Mouse (Mus musculus) liver, adult 2 months (tissue): Measurements from ENCODE around the gene Camk2g. TPM values are rescaled to one million over a fixed set of nuclear protein-coding genes. Genes with fewer than 3 reads are reported as not detected.

Source experiments
- DNase-seq: peaks from one replicate; pipeline ENCODE4 v3.0.0-alpha.2; 2011; ENCODE audit warnings: low read depth, low spot score; ENCODE audit errors: extremely low read depth
- H3K27ac ChIP-seq: fragments of 200-500 bp; replicated peaks from 2 replicates; pipeline ENCODE4 v1.5.1; 2012; ENCODE audit warnings: low read depth, mild to moderate bottlenecking, control low read depth, inconsistent platforms, low read length; ENCODE audit not compliant: insufficient read depth
- H3K27me3 ChIP-seq: fragments of 200-500 bp; 2 replicates; pipeline ENCODE4 v1.6.1; 2012; ENCODE audit warnings: mild to moderate bottlenecking, moderate library complexity, low read length, inconsistent platforms; ENCODE audit not compliant: control insufficient read depth, insufficient read depth
- H3K36me3 ChIP-seq: fragments of 200-500 bp; 2 replicates; pipeline ENCODE4 v1.6.1; 2012; ENCODE audit warnings: low read length, inconsistent platforms; ENCODE audit not compliant: control insufficient read depth, insufficient read depth
- H3K4me1 ChIP-seq: fragments of 200-500 bp; 2 replicates; pipeline ENCODE4 v1.6.1; 2011; ENCODE audit warnings: low read length; ENCODE audit not compliant: control insufficient read depth, insufficient read depth
- H3K4me3 ChIP-seq: fragments of 200-500 bp; 2 replicates; pipeline ENCODE4 v1.5.1; 2011; ENCODE audit warnings: low read depth, mild to moderate bottlenecking, control low read depth, low read length, moderate library complexity; ENCODE audit not compliant: insufficient read depth
- H3K79me2 ChIP-seq: fragments of 200-500 bp; 2 replicates; pipeline ENCODE4 v1.6.1; 2012; ENCODE audit warnings: inconsistent platforms, mild to moderate bottlenecking, low read length, moderate library complexity; ENCODE audit not compliant: control insufficient read depth, insufficient read depth
- H3K9ac ChIP-seq: fragments of 200-500 bp; 2 replicates; pipeline ENCODE4 v1.6.1; 2012; ENCODE audit warnings: low read depth, mild to moderate bottlenecking, control low read depth, inconsistent platforms, low read length
- CTCF ChIP-seq: fragments of 200-500 bp; IDR thresholded peaks from 2 replicates; pipeline ENCODE4 v1.5.1; 2011; ENCODE audit warnings: low read depth, low read length, control low read depth
- POLR2A ChIP-seq: fragments of 200-500 bp; IDR thresholded peaks from 2 replicates; pipeline ENCODE4 v1.6.1; 2011; ENCODE audit warnings: low read length, control low read depth; ENCODE audit not compliant: insufficient read depth; ENCODE audit errors: extremely low read depth
- WGBS: fragments of 180-500 bp; shearing (Covaris S2); methylation state at CpG from one replicate; pipeline ENCODE4 v1.1.7; 2018; 5-methylcytosine and 5-hydroxymethylcytosine counted together
- polyA plus RNA-seq: library from polyadenylated mRNA; depleted of rRNA; stranded (reverse); fragments of >200 nt; gene quantifications from 2 replicates; pipeline ENCODE4 v1.2.3, GENCODE M21; 2012
- total RNA-seq: library from RNA; depleted of rRNA; stranded (reverse); fragments of >200 nt; gene quantifications from 2 replicates; pipeline ENCODE4 v1.2.3, GENCODE M21; 2014

Gene Camk2g
- total and polyA plus RNA-seq, 2 experiments, result 7.9 TPM

DNA sequence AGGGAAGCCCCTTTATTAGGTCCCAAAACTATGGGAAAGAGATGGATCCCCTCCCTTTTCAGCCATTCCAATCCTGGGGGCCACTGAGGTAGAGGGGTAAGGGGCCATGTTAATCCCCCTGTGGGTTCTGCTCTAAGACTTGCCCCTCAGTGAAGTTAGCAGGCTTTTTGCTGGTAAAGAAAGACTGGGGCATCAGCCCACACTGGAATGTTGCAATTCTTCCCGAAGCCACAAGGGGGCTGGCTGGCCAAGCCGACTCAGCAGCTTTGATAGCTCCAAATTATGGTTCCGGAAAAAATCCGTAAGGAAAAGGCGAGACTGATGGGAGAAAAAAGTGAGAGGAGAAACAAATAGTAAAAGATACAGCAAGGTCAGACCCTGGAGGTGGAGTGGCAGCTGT, 69.8 kb downstream of the Camk2g start:
- Histone ChIP-seq H3K4me1 (no peaks in the 10 kb centered on the region), H3K9ac (no peak overlapping the region), H3K27ac (no peak overlapping the region), H3K27me3 (no peaks in the 10 kb centered on the region), H3K36me3 (peaks cover 62% of the 10 kb centered on the region), H3K4me3 (no peak overlapping the region), H3K79me2 (no peaks in the 10 kb centered on the region)
- DNase-seq, result peak; percentile 30
- no peak for TF ChIP-seq POLR2A
- TF ChIP-seq CTCF, result peak; percentile 86
- WGBS, result 18% methylated on average over 5 of the region's 5 CpGs

- no peak overlapping the region for H3K9ac ChIP-seq
- H3K36me3 ChIP-seq, result peaks cover 62% of the 10 kb centered on the region
- 90% methylated on average over 12 of the region's 12 CpGs for WGBS
- H3K4me1 ChIP-seq, result no peaks in the 10 kb centered on the region
- no peak overlapping the region for H3K27ac ChIP-seq
- no peak for DNase-seq
- TF ChIP-seq CTCF (no peak), POLR2A (no peak)
- no peaks in the 10 kb centered on the region for H3K79me2 ChIP-seq
- no peaks in the 10 kb centered on the region for H3K27me3 ChIP-seq
- no peak overlapping the region for H3K4me3 ChIP-seq
These were observed 70.9 kb downstream of the Camk2g start for GRCm38 (mm10) chr14:20723006-20723405.

GRCm38 (mm10) chr14:20721371-20721770, 72.5 kb downstream of the Camk2g start:
- 88% methylated on average over 4 of the region's 4 CpGs for WGBS
- DNase-seq, result no peak
- peaks cover 63% of the 10 kb centered on the region for H3K36me3 ChIP-seq
- H3K27ac ChIP-seq, result no peak overlapping the region
- H3K9ac ChIP-seq, result no peak overlapping the region
- H3K4me1 ChIP-seq, result no peaks in the 10 kb centered on the region
- TF ChIP-seq POLR2A, result no peak
- TF ChIP-seq CTCF, result no peak
- no peaks in the 10 kb centered on the region for H3K79me2 ChIP-seq
- H3K4me3 ChIP-seq, result no peak overlapping the region
- no peaks in the 10 kb centered on the region for H3K27me3 ChIP-seq

- 94% methylated on average over 12 of the region's 12 CpGs for WGBS
- no peaks in the 10 kb centered on the region for H3K79me2 ChIP-seq
- no peak overlapping the region for H3K27ac ChIP-seq
- H3K4me1 ChIP-seq, result no peaks in the 10 kb centered on the region
- DNase-seq, result no peak
- H3K27me3 ChIP-seq, result no peaks in the 10 kb centered on the region
- peaks cover 65% of the 10 kb centered on the region for H3K36me3 ChIP-seq
- no peak for TF ChIP-seq POLR2A
- TF ChIP-seq CTCF, result no peak
- H3K9ac ChIP-seq, result no peak overlapping the region
- no peak overlapping the region for H3K4me3 ChIP-seq
These were observed 74.1 kb downstream of the Camk2g start for GRCm38 (mm10) chr14:20719767-20720166.

DNA sequence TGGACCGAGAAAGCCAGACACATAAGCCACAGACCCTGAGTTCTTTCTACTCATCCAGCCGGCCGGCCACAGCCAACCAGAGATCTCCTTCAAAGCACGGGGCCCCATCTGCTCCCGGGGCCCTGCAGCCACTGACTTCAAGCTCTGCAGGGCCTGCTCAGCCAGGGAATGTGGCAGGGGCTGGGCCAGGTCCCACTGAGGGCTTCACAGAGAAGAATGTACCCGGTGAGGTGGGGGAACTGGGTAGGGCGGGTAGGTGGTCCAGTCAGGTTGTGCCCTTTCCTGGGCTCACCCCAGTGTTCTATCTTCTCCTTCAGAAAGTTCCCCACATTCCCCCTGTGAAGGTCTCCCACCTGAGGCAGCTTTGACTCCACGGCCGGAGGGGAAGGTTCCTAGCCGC, 75.4 kb downstream of the Camk2g start:
- WGBS, result 93% methylated on average over 10 of the region's 10 CpGs
- Histone ChIP-seq H3K4me1 (no peaks in the 10 kb centered on the region), H3K4me3 (no peak overlapping the region), H3K79me2 (no peaks in the 10 kb centered on the region), H3K36me3 (peaks cover 65% of the 10 kb centered on the region), H3K9ac (no peak overlapping the region), H3K27ac (no peak overlapping the region), H3K27me3 (no peaks in the 10 kb centered on the region)
- TF ChIP-seq CTCF, result no peak
- no peak for TF ChIP-seq POLR2A
- no peak for DNase-seq

- no peak for DNase-seq
- no peaks in the 10 kb centered on the region for H3K27me3 ChIP-seq
- peaks cover 66% of the 10 kb centered on the region for H3K36me3 ChIP-seq
These were observed 80.1 kb downstream of the Camk2g start for GRCm38 (mm10) chr14:20713832-20714231.

More at GRCm38 (mm10) chr14:20713832-20714231, 80.1 kb downstream of the Camk2g start:
- Histone ChIP-seq H3K4me1 (peaks cover 4% of the 10 kb centered on the region), H3K9ac (no peak overlapping the region), H3K4me3 (no peak overlapping the region), H3K27ac (no peak overlapping the region), H3K79me2 (peaks cover 5% of the 10 kb centered on the region)
- WGBS, result 86% methylated on average over 11 of the region's 11 CpGs
- no peak for TF ChIP-seq POLR2A
- TF ChIP-seq CTCF, result no peak
